Mouse (Mus musculus): ENCODE results near the gene Slc22a14. TPM values are rescaled to one million over a fixed set of nuclear protein-coding genes. Genes with fewer than 3 reads are reported as not detected.

Gene Slc22a14
- polyA plus RNA-seq, 1 experiment from 2014 or later, result 0.26 TPM

- DNase-seq (ENCODE audit: low read depth, low spot score), result no peak
- CTCF ChIA-PET, result interaction anchor here (0.9 to 1.0 kb wide), 2 partner anchors 16 to 73 kb away, joined by 3 to 4 read pairs; no protein-coding TSS in a partner anchor
- POLR2A ChIA-PET, result interaction anchor here (0.6 kb wide), 2 partner anchors 76 to 121 kb away, joined by 3 to 4 read pairs; no protein-coding TSS in a partner anchor
- in situ Hi-C loops (cut with MboI; ENCODE audit: low pct_unique_long_range_greater_than_20kb), result no loop called here
- peak; percentile 87 for ATAC-seq
- TF ChIP-seq CTCF (IDR thresholded peaks at IDR 0.05), result peak; percentile 97
- H3K27me3 ChIP-seq, result no peaks in the 10 kb centered on the region
These were observed 7.9 kb downstream of the Slc22a14 start, which contains the start of gene Xylb for GRCm38 (mm10) chr9:119357331-119358057. Gene Xylb, plus strand, starts transcription at chr9:119357381.

- H3K27me3 ChIP-seq, result no peaks in the 10 kb centered on the region
- ATAC-seq, result no peak
- TF ChIP-seq CTCF (IDR thresholded peaks at IDR 0.05), result no peak
- in situ Hi-C loops (cut with MboI; ENCODE audit: low pct_unique_long_range_greater_than_20kb), result no loop called here
- ChIA-PET CTCF (interaction anchor here (1.0 to 1.2 kb wide), 3 partner anchors 10 to 29 kb away, joined by 3 read pairs; no protein-coding TSS in a partner anchor), POLR2A (no interaction called here)
- DNase-seq (ENCODE audit: low read depth, low spot score), result no peak
These were observed 9.4 kb downstream of the Slc22a14 start for GRCm38 (mm10) chr9:119355943-119356342.

- POLR2A ChIA-PET, result interaction anchor here (0.7 kb wide), 1 partner anchor 31 kb away, joined by 4 read pairs; no protein-coding TSS in a partner anchor
- no peak for DNase-seq (ENCODE audit: low read depth, low spot score)
- in situ Hi-C loops (cut with MboI; ENCODE audit: low pct_unique_long_range_greater_than_20kb), result no loop called here
- CTCF ChIA-PET, result no interaction called here
- no peak for TF ChIP-seq CTCF (IDR thresholded peaks at IDR 0.05)
- ATAC-seq, result no peak
- no peaks in the 10 kb centered on the region for H3K27me3 ChIP-seq
These were observed 11.4 kb downstream of the Slc22a14 start for GRCm38 (mm10) chr9:119353926-119354325.

- DNase-seq (ENCODE audit: low read depth, low spot score) (no peak), ATAC-seq (peak; percentile 88)
- H3K27me3 ChIP-seq, result no peaks in the 10 kb centered on the region
- in situ Hi-C loops (cut with MboI; ENCODE audit: low pct_unique_long_range_greater_than_20kb), result no loop called here
- ChIA-PET POLR2A (interaction anchor here (1.5 kb wide), 1 partner anchor 30 kb away, joined by 3 read pairs; the partner anchor contains the start of gene Oxsr1), CTCF (interaction anchor here (0.6 to 2.0 kb wide), 6 partner anchors 10 to 432 kb away, joined by 3 to 10 read pairs (median 4); partner anchors contain the start of gene Oxsr1)
- peak; percentile 91 for TF ChIP-seq CTCF (IDR thresholded peaks at IDR 0.05)
These were observed 13.3 kb downstream of the Slc22a14 start for GRCm38 (mm10) chr9:119352060-119352459.

GRCm38 (mm10) chr9:119350947-119351705, 14.2 kb downstream of the Slc22a14 start:
- in situ Hi-C loops (cut with MboI; ENCODE audit: low pct_unique_long_range_greater_than_20kb), result no loop called here
- ATAC-seq (no peak), DNase-seq (ENCODE audit: low read depth, low spot score) (no peak)
- TF ChIP-seq CTCF (IDR thresholded peaks at IDR 0.05), result no peak
- H3K27me3 ChIP-seq, result no peaks in the 10 kb centered on the region
- CTCF ChIA-PET, result interaction anchor here (0.6 to 2.0 kb wide), 5 partner anchors 9 to 431 kb away, joined by 3 to 10 read pairs (median 3); partner anchors contain the start of gene Oxsr1
- POLR2A ChIA-PET, result interaction anchor here (1.1 to 1.5 kb wide), 2 partner anchors 11 to 29 kb away, joined by 3 read pairs; partner anchors contain the start of genes Acaa1a and Oxsr1

GRCm38 (mm10) chr9:119350531-119350930, 14.8 kb downstream of the Slc22a14 start:
- no peak for DNase-seq (ENCODE audit: low read depth, low spot score)
- no peaks in the 10 kb centered on the region for H3K27me3 ChIP-seq
- no peak for ATAC-seq
- POLR2A ChIA-PET, result interaction anchor here (1.1 kb wide), 1 partner anchor 11 kb away, joined by 3 read pairs; the partner anchor contains the start of gene Acaa1a
- in situ Hi-C loops (cut with MboI; ENCODE audit: low pct_unique_long_range_greater_than_20kb), result no loop called here
- CTCF ChIA-PET, result interaction anchor here (2.0 kb wide), 1 partner anchor 28 kb away, joined by 10 read pairs; the partner anchor contains the start of gene Oxsr1
- TF ChIP-seq CTCF (IDR thresholded peaks at IDR 0.05), result no peak

- POLR2A ChIA-PET, result no interaction called here
- no peak for TF ChIP-seq CTCF (IDR thresholded peaks at IDR 0.05)
- DNase-seq (ENCODE audit: low read depth, low spot score) (no peak), ATAC-seq (no peak)
- in situ Hi-C loops (cut with MboI; ENCODE audit: low pct_unique_long_range_greater_than_20kb), result loop anchor here (5.0 kb wide), 1 partner anchor 199 kb away; no protein-coding TSS in a partner anchor
- H3K27me3 ChIP-seq, result no peaks in the 10 kb centered on the region
- CTCF ChIA-PET, result interaction anchor here (0.9 kb wide), 1 partner anchor 84 kb away, joined by 3 read pairs; no protein-coding TSS in a partner anchor
These were observed 19.0 kb downstream of the Slc22a14 start for GRCm38 (mm10) chr9:119346376-119346775.

- CTCF ChIA-PET, result interaction anchor here (0.7 to 1.4 kb wide), 2 partner anchors 9 to 13 kb away, joined by 3 read pairs; no protein-coding TSS in a partner anchor
- POLR2A ChIA-PET, result no interaction called here
- ATAC-seq (no peak), DNase-seq (ENCODE audit: low read depth, low spot score) (no peak)
- H3K27me3 ChIP-seq, result no peaks in the 10 kb centered on the region
- in situ Hi-C loops (cut with MboI; ENCODE audit: low pct_unique_long_range_greater_than_20kb), result no loop called here
- TF ChIP-seq CTCF (IDR thresholded peaks at IDR 0.05), result no peak
These were observed 22.6 kb downstream of the Slc22a14 start for GRCm38 (mm10) chr9:119342728-119343127.

- no peak for TF ChIP-seq CTCF (IDR thresholded peaks at IDR 0.05)
- ChIA-PET CTCF (interaction anchor here (1.4 to 2.2 kb wide), 3 partner anchors 11 to 90 kb away, joined by 3 to 5 read pairs (median 3); no protein-coding TSS in a partner anchor), POLR2A (interaction anchor here (0.9 kb wide), 1 partner anchor 567 kb away, joined by 3 read pairs; no protein-coding TSS in a partner anchor)
- in situ Hi-C loops (cut with MboI; ENCODE audit: low pct_unique_long_range_greater_than_20kb), result no loop called here
- H3K27me3 ChIP-seq, result no peaks in the 10 kb centered on the region
- ATAC-seq, result peak; percentile 93
- DNase-seq (ENCODE audit: low read depth, low spot score), result peak; percentile 97
These were observed 24.2 kb downstream of the Slc22a14 start, which contains the start of gene Myd88 for GRCm38 (mm10) chr9:119340909-119341816. Gene Myd88, minus strand, starts transcription at chr9:119341411.
